Mouse (Mus musculus) splenic B cell, adult 2 months (primary cell): ENCODE measurements around the gene Pdlim5.

Experiments used
- DNase-seq: peaks from one replicate; pipeline ENCODE4 v3.0.0-alpha.2; 2011; ENCODE audit warnings: low read depth, low spot score
- H3K27me3 ChIP-seq: 2 replicates; pipeline ENCODE4 v1.6.1; 2012; ENCODE audit warnings: mild to moderate bottlenecking, low read length, moderate library complexity, mixed read lengths; ENCODE audit not compliant: control insufficient read depth, poor library complexity, insufficient read depth, severe bottlenecking
- H3K36me3 ChIP-seq: 2 replicates; pipeline ENCODE4 v1.6.1; 2012; ENCODE audit warnings: mild to moderate bottlenecking, low read length, moderate library complexity, mixed read lengths; ENCODE audit not compliant: control insufficient read depth, poor library complexity, insufficient read depth, severe bottlenecking

Gene Pdlim5

GRCm38 (mm10) chr3:142334496-142334895 is 61.0 kb downstream of the Pdlim5 start:
- no peaks in the 10 kb centered on the region for H3K36me3 ChIP-seq
- DNase-seq = no peak
- H3K27me3 ChIP-seq = no peaks in the 10 kb centered on the region

GRCm38 (mm10) chr3:142333458-142333857 is 62.0 kb downstream of the Pdlim5 start:
- DNase-seq = no peak
- Histone ChIP-seq H3K27me3 (no peaks in the 10 kb centered on the region), H3K36me3 (no peaks in the 10 kb centered on the region)

GRCm38 (mm10) chr3:142332716-142333115 is 62.8 kb downstream of the Pdlim5 start:
- DNase-seq = no peak
- Histone ChIP-seq H3K27me3 (no peaks in the 10 kb centered on the region), H3K36me3 (no peaks in the 10 kb centered on the region)

- Histone ChIP-seq H3K27me3 (no peaks in the 10 kb centered on the region), H3K36me3 (no peaks in the 10 kb centered on the region)
- no peak for DNase-seq
These were observed 63.5 kb downstream of the Pdlim5 start for GRCm38 (mm10) chr3:142331872-142332554.

GRCm38 (mm10) chr3:142330425-142330824 is 65.1 kb downstream of the Pdlim5 start:
- H3K36me3 ChIP-seq = no peaks in the 10 kb centered on the region
- H3K27me3 ChIP-seq = no peaks in the 10 kb centered on the region
- DNase-seq = no peak

GRCm38 (mm10) chr3:142323592-142323991 is 71.9 kb downstream of the Pdlim5 start:
- no peaks in the 10 kb centered on the region for H3K36me3 ChIP-seq
- DNase-seq = no peak
- H3K27me3 ChIP-seq = no peaks in the 10 kb centered on the region

- Histone ChIP-seq H3K27me3 (no peaks in the 10 kb centered on the region), H3K36me3 (no peaks in the 10 kb centered on the region)
- DNase-seq = no peak
These were observed 73.6 kb downstream of the Pdlim5 start for GRCm38 (mm10) chr3:142321930-142322329.

- Histone ChIP-seq H3K36me3 (no peaks in the 10 kb centered on the region), H3K27me3 (no peaks in the 10 kb centered on the region)
- DNase-seq = no peak
These were observed 77.3 kb downstream of the Pdlim5 start for GRCm38 (mm10) chr3:142318147-142318546.

GRCm38 (mm10) chr3:142316138-142316740 is 79.3 kb downstream of the Pdlim5 start:
- no peak for DNase-seq
- Histone ChIP-seq H3K27me3 (no peaks in the 10 kb centered on the region), H3K36me3 (no peaks in the 10 kb centered on the region)

GRCm38 (mm10) chr3:142311075-142311474 is 84.4 kb downstream of the Pdlim5 start:
- Histone ChIP-seq H3K27me3 (no peaks in the 10 kb centered on the region), H3K36me3 (no peaks in the 10 kb centered on the region)
- DNase-seq = no peak

GRCm38 (mm10) chr3:142310446-142310845 is 85.0 kb downstream of the Pdlim5 start:
- no peaks in the 10 kb centered on the region for H3K36me3 ChIP-seq
- DNase-seq = no peak
- no peaks in the 10 kb centered on the region for H3K27me3 ChIP-seq

GRCm38 (mm10) chr3:142295287-142295676 is 100.2 kb downstream of the Pdlim5 start:
- DNase-seq = no peak
- Histone ChIP-seq H3K36me3 (peaks cover 1% of the 10 kb centered on the region; the same call in 1 of the 2 replicates), H3K27me3 (no peaks in the 10 kb centered on the region)

- Histone ChIP-seq H3K27me3 (no peaks in the 10 kb centered on the region), H3K36me3 (peaks cover 1% of the 10 kb centered on the region; the same call in 1 of the 2 replicates)
- DNase-seq = peak; percentile 80
These were observed 100.7 kb downstream of the Pdlim5 start for GRCm38 (mm10) chr3:142294616-142295286.

GRCm38 (mm10) chr3:142293561-142293960 is 101.9 kb downstream of the Pdlim5 start:
- no peaks in the 10 kb centered on the region for H3K27me3 ChIP-seq
- DNase-seq = peak; percentile 70
- H3K36me3 ChIP-seq = no peaks in the 10 kb centered on the region

GRCm38 (mm10) chr3:142282706-142283105 is 112.8 kb downstream of the Pdlim5 start:
- Histone ChIP-seq H3K27me3 (no peaks in the 10 kb centered on the region), H3K36me3 (peaks cover under 1% of the 10 kb centered on the region; the same call in 1 of the 2 replicates)
- DNase-seq = peak; percentile 68
